Mouse (Mus musculus): ENCODE measurements around the gene Dnase1. TPM values are rescaled to one million over a fixed set of nuclear protein-coding genes. Genes with fewer than 3 reads are reported as not detected.

The Dnase1 gene
- 6.0 TPM for polyA plus RNA-seq (2017; shearing (Covaris generic))

GRCm38 (mm10) chr16:4036807-4037206 is at the start of gene Dnase1:
Gene Dnase1, plus strand, starts transcription at chr16:4036942.

GRCm38 (mm10) chr16:4003489-4004398 is 33.0 kb upstream of the Dnase1 start, which contains the start of gene Slx4:
Gene Slx4, minus strand, starts transcription at chr16:4003770.

GRCm38 (mm10) chr16:4077384-4078061 is 40.8 kb downstream of the Dnase1 start, which contains the start of gene Trap1:
Gene Trap1, minus strand, starts transcription at chr16:4077827.

Other genes with a start within 250 kb of the Dnase1 start
- not detected for gene Olfr15, start 206.1 kb upstream of the Dnase1 start, polyA plus RNA-seq (2017; shearing (Covaris generic))
- 1.5 TPM for gene Zfp174, start 189.7 kb upstream of the Dnase1 start, polyA plus RNA-seq (2017; shearing (Covaris generic))
- gene Naa60, start 164.6 kb upstream of the Dnase1 start, polyA plus RNA-seq (2017; shearing (Covaris generic)), result 151 TPM
- gene Zfp597, start 152.4 kb upstream of the Dnase1 start, polyA plus RNA-seq (2017; shearing (Covaris generic)), result 15.8 TPM
- gene Gm20695, start 152.3 kb upstream of the Dnase1 start, polyA plus RNA-seq (2017; shearing (Covaris generic)), result 2.4 TPM
- gene 1700037C18Rik, start 128.3 kb upstream of the Dnase1 start, polyA plus RNA-seq (2017; shearing (Covaris generic)), result 12.4 TPM
- gene Cluap1, start 128.1 kb upstream of the Dnase1 start, polyA plus RNA-seq (2017; shearing (Covaris generic)), result 47.0 TPM
- 92.7 TPM for gene Nlrc3, start 60.3 kb upstream of the Dnase1 start, polyA plus RNA-seq (2017; shearing (Covaris generic))
- 51.6 TPM for gene Slx4, start 33.2 kb upstream of the Dnase1 start, polyA plus RNA-seq (2017; shearing (Covaris generic))
- 74.8 TPM for gene Trap1, start 40.9 kb downstream of the Dnase1 start, polyA plus RNA-seq (2017; shearing (Covaris generic))
- 24.0 TPM for gene Crebbp, start 177.1 kb downstream of the Dnase1 start, polyA plus RNA-seq (2017; shearing (Covaris generic))